Comparison of ENCODE assay signal across 9 mouse cellular contexts in genomic region chr9:59969383-59969782, GRCm38 (mm10). TPM values are rescaled to one million over a fixed set of nuclear protein-coding genes. Genes with fewer than 3 reads are reported as not detected.
DNase-seq lines count a peak whose midpoint lies in the region; ATAC-seq and TF ChIP-seq lines count a peak whose summit lies in the region.
"Had no signal": no experiment of that assay in that cellular context is flagged by ENCODE, and none has a peak within 500 bp of the region (broad histone marks: within the 10 kb centered on the region; RNA-seq: fewer than 3 reads in every experiment).

No protein-coding gene starts in this region.

- no peaks in the 10 kb centered on the region for H3K36me3 ChIP-seq in ES-Bruce4 (ENCODE audit: control insufficient read depth, insufficient read depth, low read length, poor library complexity, severe bottlenecking)
- H3K36me3 ChIP-seq in forebrain, embryonic 15.5 days = no peaks in the 10 kb centered on the region
- H3K36me3 ChIP-seq: liver, embryonic 15.5 days had no signal

- TF ChIP-seq EP300 in ES-Bruce4 (IDR thresholded peaks at IDR 0.05; ENCODE audit: insufficient read depth, low read depth, low read length) = no peak

- peaks cover 4% of the 10 kb centered on the region for H3K4me1 ChIP-seq in ES-Bruce4 (ENCODE audit: control insufficient read depth, insufficient read depth, low read length)
- no peaks in the 10 kb centered on the region for H3K4me1 ChIP-seq in forebrain, embryonic 15.5 days
- H3K4me1 ChIP-seq: liver, embryonic 15.5 days had no signal

- H3K4me2 ChIP-seq in forebrain, embryonic 15.5 days (replicated peaks) = no peak overlapping the region
- H3K4me2 ChIP-seq: liver, embryonic 15.5 days had no signal

- H3K4me3 ChIP-seq in ES-Bruce4 (ENCODE audit: low read depth, low read length) = no peak overlapping the region
- no peak overlapping the region for H3K4me3 ChIP-seq in forebrain, embryonic 15.5 days
- H3K4me3 ChIP-seq: liver, embryonic 15.5 days had no signal

- DNase-seq in adrenal gland, adult 2 months = peak; percentile 54
- no peak for DNase-seq in adrenal gland, postnatal 4 days (ENCODE audit: low spot score in 2 of 2)
- peak; percentile 40 for DNase-seq in cerebellum, adult 11 months
- peak; percentile 28 to 61 for DNase-seq in kidney, adult 8-10 months
- peak; percentile 22 to 47 for DNase-seq in lung, adult 18-20 months
- DNase-seq in right cerebral cortex, adult 18-20 months = peak; percentile 61

- H3K9ac ChIP-seq in ES-Bruce4 (ENCODE audit: low read depth, poor library complexity, severe bottlenecking) = no peak overlapping the region
- H3K9ac ChIP-seq in forebrain, embryonic 15.5 days (replicated peaks) = no peak overlapping the region
- H3K9ac ChIP-seq: liver, embryonic 15.5 days had no signal

- TF ChIP-seq POLR2A in ES-Bruce4 (IDR thresholded peaks at IDR 0.05; ENCODE audit: insufficient read depth, low read length) = no peak

- WGBS in forebrain, embryonic 15.5 days = 30% methylated on average over 6 of the region's 6 CpGs

- ATAC-seq in forebrain, embryonic 15.5 days (replicated peaks) = peak; percentile 78; the same call in 1 of the 2 replicates

- peak; percentile 84 for TF ChIP-seq CTCF in ES-Bruce4 (IDR thresholded peaks at IDR 0.05; ENCODE audit: low read depth, low read length)

- no peaks in the 10 kb centered on the region for H3K27me3 ChIP-seq in ES-Bruce4 (ENCODE audit: control insufficient read depth, insufficient read depth, low read length, poor library complexity, severe bottlenecking)
- no peaks in the 10 kb centered on the region for H3K27me3 ChIP-seq in forebrain, embryonic 15.5 days
- H3K27me3 ChIP-seq: liver, embryonic 15.5 days had no signal

- H3K9me3 ChIP-seq in ES-Bruce4 (replicated peaks; ENCODE audit: control insufficient read depth, insufficient read depth, low read length, poor library complexity, severe bottlenecking) = no peaks in the 10 kb centered on the region
- no peaks in the 10 kb centered on the region for H3K9me3 ChIP-seq in forebrain, embryonic 15.5 days
- H3K9me3 ChIP-seq: liver, embryonic 15.5 days had no signal

- no peak overlapping the region for H3K27ac ChIP-seq in ES-Bruce4 (ENCODE audit: insufficient read depth, low read length)
- no peak overlapping the region for H3K27ac ChIP-seq in forebrain, embryonic 15.5 days (replicated peaks)
- H3K27ac ChIP-seq: liver, embryonic 15.5 days had no signal

RNA-seq across cellular contexts. Expression of gene Nr2e3, which starts 8.9 kb away (rescaled TPM):
- not detected for total RNA-seq in adrenal gland, adult 2 months (2021)
- polyA plus RNA-seq in adrenal gland, adult 2 months (2012; rRNA removed) = not detected in 2 replicates
- not detected for total RNA-seq in adrenal gland, postnatal 4 days (2021)
- polyA plus RNA-seq in ES-Bruce4 (2011; ENCODE audit: insufficient read depth, insufficient read length, low read depth, missing spikeins) = not detected in 2 replicates
- polyA plus RNA-seq in forebrain, embryonic 15.5 days (2015; fragmentation: Nextera tagmentation; extraction: Ambion mirVana) = not detected in 2 replicates
- polyA plus RNA-seq: liver, embryonic 15.5 days had no signal

Comparison
In these comparisons a context has a peak if more than half of its experiments do, and no peak if none do; other contexts are left out.
1. DNase-seq: peak in adrenal gland, adult 2 months (single experiment), cerebellum, adult 11 months (single experiment), kidney, adult 8-10 months (2 of 2), lung, adult 18-20 months (2 of 2) and right cerebral cortex, adult 18-20 months (single experiment); none in adrenal gland, postnatal 4 days (0 of 2).